Mouse (Mus musculus) neural tube, embryonic 11.5 days (tissue): ENCODE measurements at regions not wholly inside any gene's neighbourhood (a gene's known extent, or its start where the extent isn't known, plus 50 kb on each side); places are given as distances from the start of the nearest gene placed in this dataset.

Source experiments
- ATAC-seq: fragments of 200-750 bp; cut with Nextera tagmentation; 2 replicates; pipeline ENCODE4 v1.8.0; 2017; ENCODE audit warnings: moderate number of reproducible peaks, mild to moderate bottlenecking, moderate TSS enrichment, moderate library complexity; ENCODE audit not compliant: insufficient read depth, low FRiP score, low TSS enrichment
- DNase-seq: peaks from one replicate; pipeline ENCODE4 v3.0.0-alpha.2; 2015; ENCODE audit warnings: low spot score
- H3K27ac ChIP-seq: fragments of 300-500 bp; sonication (generic); 2 replicates; pipeline ENCODE4 v1.5.1; 2014; ENCODE audit warnings: low read depth, mild to moderate bottlenecking, low read length
- H3K27me3 ChIP-seq: fragments of 300-500 bp; sonication (generic); 2 replicates; pipeline ENCODE4 v1.6.1; 2014; ENCODE audit warnings: mild to moderate bottlenecking, low read length, mixed read lengths; ENCODE audit not compliant: control insufficient read depth, insufficient read depth
- H3K36me3 ChIP-seq: fragments of 300-500 bp; sonication (generic); 2 replicates; pipeline ENCODE4 v1.6.1; 2014; ENCODE audit warnings: mild to moderate bottlenecking, low read length, moderate library complexity, mixed read lengths; ENCODE audit not compliant: control insufficient read depth, insufficient read depth
- H3K4me1 ChIP-seq: fragments of 300-500 bp; sonication (generic); 2 replicates; pipeline ENCODE4 v1.6.1; 2014; ENCODE audit warnings: low read length, mixed read lengths; ENCODE audit not compliant: control insufficient read depth, insufficient read depth
- H3K4me2 ChIP-seq: fragments of 300-500 bp; sonication (generic); 2 replicates; pipeline ENCODE4 v1.6.1; 2014; ENCODE audit warnings: low read depth, mild to moderate bottlenecking, moderate library complexity
- H3K4me3 ChIP-seq: fragments of 300-500 bp; sonication (generic); 2 replicates; pipeline ENCODE4 v1.5.1; 2014; ENCODE audit warnings: low read depth, low read length
- H3K9ac ChIP-seq: fragments of 300-500 bp; sonication (generic); 2 replicates; pipeline ENCODE4 v1.6.1; 2014; ENCODE audit warnings: mild to moderate bottlenecking, low read length
- H3K9me3 ChIP-seq: fragments of 300-500 bp; sonication (generic); 2 replicates; pipeline ENCODE4 v1.6.1; 2016; ENCODE audit warnings: low read length; ENCODE audit not compliant: control insufficient read depth
- WGBS: fragments of 180-500 bp; shearing (Covaris S2); extraction: QIAGEN DNeasy Blood & Tissue Kit; methylation state at CpG from one replicate; pipeline ENCODE4 v1.1.7; 2014; 5-methylcytosine and 5-hydroxymethylcytosine counted together

DNA sequence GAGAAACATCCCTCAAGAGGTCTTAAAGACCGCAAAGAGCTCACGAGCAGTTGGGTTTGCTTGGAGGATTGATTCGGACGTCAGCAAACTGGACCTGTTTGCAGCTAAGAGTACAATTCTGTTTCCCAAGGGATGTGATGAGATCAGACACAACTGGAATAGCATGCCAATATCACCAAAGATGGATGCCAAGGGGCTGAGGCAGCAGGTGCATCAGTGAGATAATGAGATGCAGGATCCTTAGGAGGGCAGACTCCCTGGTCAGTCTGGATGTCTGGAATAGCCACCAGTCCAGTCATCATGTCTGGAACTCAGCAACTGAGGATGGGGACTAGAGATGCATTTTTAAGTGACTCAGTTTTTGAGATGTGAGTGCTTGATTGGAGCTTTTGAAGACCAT is 85.6 kb upstream of the Sgk1 start:
- Histone ChIP-seq H3K9ac (no peak overlapping the region), H3K4me3 (no peak overlapping the region), H3K27me3 (no peaks in the 10 kb centered on the region), H3K36me3 (no peaks in the 10 kb centered on the region), H3K27ac (no peak overlapping the region), H3K4me1 (no peaks in the 10 kb centered on the region), H3K9me3 (no peaks in the 10 kb centered on the region), H3K4me2 (no peak overlapping the region)
- ATAC-seq (no peak), DNase-seq (no peak)
- WGBS: 94% methylated on average over 4 of the region's 4 CpGs

DNA sequence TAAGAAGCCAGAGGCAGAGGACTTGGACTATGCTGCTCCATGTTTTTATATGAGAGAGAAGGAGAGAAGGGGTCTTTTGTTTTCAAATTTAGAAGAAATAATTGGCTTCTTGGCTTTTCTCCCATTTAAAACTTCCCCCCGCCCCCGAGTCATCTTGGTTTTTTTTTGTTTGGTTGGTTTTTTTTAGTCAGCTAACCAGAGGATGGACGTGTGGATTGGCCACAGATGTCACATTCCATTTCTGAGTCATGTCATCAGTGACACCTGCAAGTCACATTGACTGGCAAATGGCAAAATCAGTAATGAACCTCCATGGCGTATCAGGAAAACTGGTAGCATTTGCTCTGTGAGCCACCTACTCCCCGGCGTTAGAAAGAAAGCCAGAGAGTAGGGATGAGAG is 83.9 kb upstream of the Sgk1 start:
- no peak for DNase-seq

DNA sequence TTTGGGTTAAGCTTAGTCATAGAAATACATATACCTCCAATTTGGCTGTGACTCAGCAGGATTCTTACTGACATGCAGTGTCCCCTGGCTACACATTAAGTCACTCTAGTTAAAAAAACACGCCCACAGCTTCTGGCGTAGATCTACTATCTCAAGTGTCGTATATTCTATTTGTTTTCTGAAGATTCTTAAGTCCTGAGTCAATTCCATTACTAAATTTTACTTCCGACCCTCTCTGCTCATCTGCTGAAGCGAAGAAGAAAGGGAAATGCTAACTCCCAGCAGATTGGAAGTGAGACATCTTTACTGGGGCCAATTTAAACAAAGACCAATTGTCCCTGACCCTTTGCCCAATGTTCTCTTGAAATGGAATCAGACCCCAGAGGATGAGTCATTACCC is 80.4 kb upstream of the Sgk1 start:
- Histone ChIP-seq H3K27ac (no peak overlapping the region), H3K9ac (no peak overlapping the region), H3K9me3 (no peaks in the 10 kb centered on the region), H3K27me3 (no peaks in the 10 kb centered on the region), H3K36me3 (no peaks in the 10 kb centered on the region), H3K4me3 (no peak overlapping the region), H3K4me2 (no peak overlapping the region), H3K4me1 (no peaks in the 10 kb centered on the region)
- no peak for DNase-seq
- 81% methylated on average over 5 of the region's 5 CpGs for WGBS
- no peak for ATAC-seq

More for the DNA sequence above, 83.9 kb upstream of the Sgk1 start:
- no peak for ATAC-seq
- Histone ChIP-seq H3K27me3 (no peaks in the 10 kb centered on the region), H3K9me3 (no peaks in the 10 kb centered on the region), H3K4me3 (no peak overlapping the region), H3K4me2 (no peak overlapping the region), H3K9ac (no peak overlapping the region), H3K4me1 (no peaks in the 10 kb centered on the region), H3K36me3 (no peaks in the 10 kb centered on the region), H3K27ac (no peak overlapping the region)
- 85% methylated on average over 6 of the region's 6 CpGs for WGBS

DNA sequence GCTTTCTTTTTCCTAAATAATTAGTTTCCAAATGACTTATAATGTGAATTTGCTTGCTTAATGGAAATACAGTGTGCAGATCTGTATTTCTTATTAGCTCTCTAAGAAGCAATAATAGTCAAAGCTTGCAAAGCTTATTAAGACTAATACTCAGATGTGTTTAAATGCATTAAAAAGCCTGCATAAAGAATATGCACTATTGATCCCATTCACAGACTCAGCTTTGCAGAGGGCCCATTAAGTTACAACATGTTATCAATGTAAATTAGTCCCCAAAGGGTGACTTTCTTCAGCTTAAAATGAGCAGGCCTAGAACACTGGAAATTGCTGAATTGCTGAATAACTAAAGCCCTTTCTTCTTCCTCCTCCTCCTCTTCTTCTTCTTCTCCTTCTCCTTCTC is 78.8 kb upstream of the Sgk1 start:
- H3K36me3 ChIP-seq: no peaks in the 10 kb centered on the region
- no peaks in the 10 kb centered on the region for H3K4me1 ChIP-seq
- H3K9ac ChIP-seq: no peak overlapping the region
- H3K9me3 ChIP-seq: no peaks in the 10 kb centered on the region
- DNase-seq (no peak), ATAC-seq (no peak)
- H3K27ac ChIP-seq: no peak overlapping the region
- no peak overlapping the region for H3K4me2 ChIP-seq
- no peaks in the 10 kb centered on the region for H3K27me3 ChIP-seq
- no peak overlapping the region for H3K4me3 ChIP-seq

DNA sequence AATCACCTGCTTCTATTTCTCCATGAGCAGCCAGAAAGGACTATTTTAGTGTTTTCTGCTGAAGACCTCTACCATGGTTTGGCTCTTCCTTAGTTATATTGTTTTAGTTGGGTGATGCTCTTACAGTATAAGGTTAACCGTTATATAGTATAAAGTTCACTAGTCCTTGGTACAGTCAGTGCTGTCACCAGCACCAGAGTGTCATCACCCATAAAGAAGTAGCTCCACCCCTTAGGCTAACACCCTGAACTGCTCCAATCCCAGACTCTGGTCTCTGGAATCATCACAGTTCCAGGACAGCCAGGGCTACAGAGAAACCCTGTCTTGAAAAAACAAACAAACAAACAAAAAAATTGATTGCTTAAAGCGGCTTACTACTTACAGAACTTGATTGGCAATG is 77.2 kb upstream of the Sgk1 start:
- DNase-seq: no peak
- H3K4me3 ChIP-seq: no peak overlapping the region
- no peak overlapping the region for H3K4me2 ChIP-seq
- no peak for ATAC-seq
- WGBS: 84% methylated on average over 2 of the region's 2 CpGs
- no peaks in the 10 kb centered on the region for H3K27me3 ChIP-seq
- no peaks in the 10 kb centered on the region for H3K36me3 ChIP-seq
- no peak overlapping the region for H3K27ac ChIP-seq
- H3K4me1 ChIP-seq: no peaks in the 10 kb centered on the region
- H3K9ac ChIP-seq: no peak overlapping the region
- H3K9me3 ChIP-seq: no peaks in the 10 kb centered on the region

DNA sequence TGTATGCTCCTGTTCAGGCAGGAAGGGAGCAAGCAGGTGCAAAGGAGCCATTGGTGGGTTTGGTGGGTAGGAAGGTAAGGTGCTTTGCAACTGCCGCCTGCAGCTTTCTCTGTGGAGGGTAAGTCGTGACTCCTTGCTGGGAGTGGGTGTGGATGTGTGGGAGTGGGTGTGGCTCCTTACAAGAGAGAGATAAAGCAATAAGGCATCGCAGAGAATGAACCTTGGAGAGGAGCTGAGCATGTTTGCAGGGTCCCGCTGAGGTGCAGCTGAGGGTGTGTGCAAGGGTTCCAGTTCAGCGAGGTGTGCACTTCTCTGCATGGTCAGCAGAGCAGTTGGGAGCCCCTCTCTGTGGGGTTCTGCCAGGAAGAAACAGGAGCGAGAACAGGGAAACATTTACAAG is 76.4 kb upstream of the Sgk1 start:
- Histone ChIP-seq H3K9me3 (no peaks in the 10 kb centered on the region), H3K9ac (no peak overlapping the region), H3K36me3 (no peaks in the 10 kb centered on the region), H3K4me1 (no peaks in the 10 kb centered on the region), H3K27ac (no peak overlapping the region), H3K27me3 (no peaks in the 10 kb centered on the region), H3K4me2 (no peak overlapping the region), H3K4me3 (no peak overlapping the region)
- WGBS: 60% methylated on average over 6 of the region's 6 CpGs
- ATAC-seq: no peak
- DNase-seq: no peak

DNA sequence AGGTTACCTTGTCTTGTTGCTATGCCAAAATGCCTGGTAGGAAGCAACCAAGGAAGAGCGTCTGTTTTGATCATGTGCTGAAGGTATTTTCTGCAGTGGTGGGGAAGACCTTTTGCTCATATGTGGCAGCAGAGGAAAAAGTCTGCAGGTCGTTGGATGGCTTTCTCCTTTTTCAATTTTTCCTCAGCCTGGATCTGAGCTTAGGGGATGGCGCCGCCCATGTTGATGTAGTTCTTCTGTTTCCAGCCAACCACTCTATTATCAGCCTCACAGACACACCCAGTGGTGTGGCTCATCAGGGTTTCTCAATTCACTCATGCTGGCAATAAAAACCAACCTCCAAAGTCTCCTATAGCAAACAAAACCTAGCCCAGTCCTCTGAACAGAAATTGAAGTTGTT is 75.3 kb upstream of the Sgk1 start:
- DNase-seq (no peak), ATAC-seq (no peak)
- 95% methylated on average over 4 of the region's 4 CpGs for WGBS
- Histone ChIP-seq H3K4me3 (no peak overlapping the region), H3K9me3 (no peaks in the 10 kb centered on the region), H3K36me3 (no peaks in the 10 kb centered on the region), H3K27me3 (no peaks in the 10 kb centered on the region), H3K9ac (no peak overlapping the region), H3K4me2 (no peak overlapping the region), H3K4me1 (no peaks in the 10 kb centered on the region), H3K27ac (no peak overlapping the region)

DNA sequence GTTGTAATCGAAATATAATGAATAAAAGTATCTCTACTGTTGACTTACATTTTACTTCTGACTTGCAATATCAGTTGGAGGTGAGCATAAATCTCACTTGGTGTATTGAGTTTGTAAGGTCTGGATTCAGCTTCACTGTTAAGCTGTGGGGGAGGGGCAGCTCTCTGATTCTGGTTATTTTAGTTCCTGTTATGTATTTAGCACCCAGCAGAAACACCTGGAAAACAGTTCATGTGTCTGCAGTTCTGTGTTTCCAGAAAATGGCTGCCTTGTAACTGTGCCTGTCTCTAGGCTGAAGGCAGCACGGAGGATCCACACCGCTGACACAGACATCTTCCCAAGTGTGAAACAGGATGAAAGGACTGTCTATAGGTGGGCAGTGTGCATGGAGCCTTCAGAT is 62.3 kb upstream of the Sgk1 start:
- DNase-seq (no peak), ATAC-seq (no peak)
- Histone ChIP-seq H3K9ac (no peak overlapping the region), H3K27me3 (no peaks in the 10 kb centered on the region), H3K4me3 (no peak overlapping the region), H3K4me2 (no peak overlapping the region), H3K4me1 (no peaks in the 10 kb centered on the region), H3K27ac (no peak overlapping the region), H3K36me3 (no peaks in the 10 kb centered on the region), H3K9me3 (no peaks in the 10 kb centered on the region)
- 77% methylated on average over 3 of the region's 3 CpGs for WGBS

DNA sequence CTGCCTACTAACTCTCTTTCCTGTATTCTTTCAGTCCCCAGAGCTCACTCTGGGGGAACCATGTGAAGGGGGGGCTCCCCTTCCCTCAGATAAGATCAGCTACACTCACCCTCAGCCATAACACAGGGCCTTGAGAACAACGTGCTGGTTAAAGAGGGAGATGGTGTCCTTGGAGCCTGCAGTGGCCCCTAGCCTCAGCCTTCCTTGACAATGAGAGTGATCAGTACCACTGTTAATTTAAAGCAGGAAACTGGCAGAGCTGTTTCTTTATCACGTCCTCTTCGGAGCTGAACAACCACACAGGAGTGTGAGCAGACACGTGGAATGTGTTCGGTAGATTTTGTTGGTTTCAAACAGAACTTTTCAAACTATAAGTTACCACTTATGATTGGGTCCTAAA is 60.6 kb upstream of the Sgk1 start:
- Histone ChIP-seq H3K36me3 (no peaks in the 10 kb centered on the region), H3K9me3 (no peaks in the 10 kb centered on the region), H3K27me3 (no peaks in the 10 kb centered on the region), H3K4me1 (no peaks in the 10 kb centered on the region), H3K4me3 (no peak overlapping the region), H3K9ac (no peak overlapping the region), H3K4me2 (no peak overlapping the region), H3K27ac (no peak overlapping the region)
- ATAC-seq (no peak), DNase-seq (no peak)
- WGBS: 77% methylated on average over 5 of the region's 5 CpGs
